Mouse (Mus musculus) cerebellum, adult 2 months (tissue): ENCODE results near the gene Lhx2.

Experiments used
- CTCF ChIP-seq: fragments of 200-500 bp; IDR thresholded peaks from 2 replicates; pipeline ENCODE4 v1.5.1; 2011; ENCODE audit warnings: low read depth, mild to moderate bottlenecking, control low read depth, low read length, moderate library complexity, borderline replicate concordance; ENCODE audit not compliant: insufficient read depth
- POLR2A ChIP-seq: fragments of 200-500 bp; IDR thresholded peaks from 2 replicates; pipeline ENCODE4 v1.6.1; 2011; ENCODE audit warnings: low read length, control low read depth, borderline replicate concordance; ENCODE audit not compliant: insufficient read depth

- TF ChIP-seq POLR2A (no peak), CTCF (no peak)
These were observed 73.6 kb downstream of the Lhx2 start for GRCm38 (mm10) chr2:38412599-38413177.
